Mouse (Mus musculus) gastrocnemius, adult 8-10 months (tissue): ENCODE data around the gene Bub3. TPM values are rescaled to one million over a fixed set of nuclear protein-coding genes. Genes with fewer than 3 reads are reported as not detected.

Source experiments
- DNase-seq, 2 experiments: peaks; one replicate each; pipeline ENCODE4 v3.0.0; 2022; ENCODE audit warnings: low spot score in 2 of 2
- total RNA-seq, 4 experiments: library from RNA; stranded (reverse); gene quantifications; 2 replicates each; pipeline ENCODE4 v1.2.4; 2022

Gene Bub3
- total RNA-seq, result 10 to 100 TPM; 30.5 to 36.3 (median 32.4) TPM

DNA sequence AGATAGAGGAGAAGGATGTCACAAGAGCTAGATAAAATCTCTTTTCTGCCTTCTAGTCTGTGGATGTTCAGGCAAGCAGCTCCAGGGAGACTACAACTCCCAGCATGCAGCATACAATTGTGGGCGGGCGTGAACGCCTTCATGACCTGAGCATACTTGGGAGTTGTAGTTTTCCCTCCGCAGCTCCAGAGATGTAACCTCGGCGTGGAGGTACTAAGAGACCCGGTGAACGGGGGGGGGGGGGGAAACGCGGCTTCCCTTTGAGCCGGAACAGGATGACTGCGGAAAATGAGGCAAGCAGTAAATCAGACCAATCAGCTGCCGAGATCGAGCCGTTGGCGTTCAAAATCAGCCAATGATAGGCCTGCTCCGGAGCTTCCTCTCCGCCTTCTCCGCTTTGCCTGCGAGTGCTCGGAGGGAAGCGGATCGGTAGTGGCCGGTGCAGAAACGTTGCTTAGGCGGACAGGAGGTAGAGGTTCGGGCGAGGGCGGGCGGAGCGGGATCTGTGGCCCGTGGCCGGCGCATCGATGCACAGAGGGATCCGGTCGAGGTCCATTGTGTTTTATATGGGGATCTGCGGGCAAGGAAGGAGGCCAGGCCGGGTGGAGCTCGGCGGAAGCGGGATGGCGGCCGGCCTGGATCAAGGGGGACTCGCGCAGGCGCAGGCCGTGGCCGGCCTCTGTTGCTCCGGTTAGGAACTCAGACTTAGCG, at the start of gene Bub3:
Gene Bub3, plus strand, starts transcription at position 237 of the 711 bp plus-strand sequence.
- DNase-seq, result peak; percentile 78 to 89

DNA sequence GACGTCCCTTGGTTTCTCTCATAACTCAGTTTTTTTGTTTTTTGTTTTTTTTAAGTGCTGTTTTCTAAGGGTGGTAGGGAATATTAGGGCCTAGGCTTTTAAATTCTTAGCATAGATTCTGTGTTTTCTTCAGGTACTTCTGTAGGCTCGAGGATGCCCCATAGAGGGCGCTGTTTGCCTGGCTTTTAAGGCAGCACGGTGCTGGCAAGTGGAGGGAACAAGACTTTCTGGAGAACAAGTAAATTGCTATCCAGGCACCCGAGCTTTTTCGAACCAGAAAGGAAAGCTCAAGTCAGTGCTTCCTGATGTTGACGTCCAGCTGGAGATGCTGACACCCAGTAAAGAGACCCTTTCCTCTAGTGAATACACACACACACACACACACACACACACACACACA, 20.0 kb upstream of the Bub3 start:
- DNase-seq, result peak; percentile 73 to 77

DNA sequence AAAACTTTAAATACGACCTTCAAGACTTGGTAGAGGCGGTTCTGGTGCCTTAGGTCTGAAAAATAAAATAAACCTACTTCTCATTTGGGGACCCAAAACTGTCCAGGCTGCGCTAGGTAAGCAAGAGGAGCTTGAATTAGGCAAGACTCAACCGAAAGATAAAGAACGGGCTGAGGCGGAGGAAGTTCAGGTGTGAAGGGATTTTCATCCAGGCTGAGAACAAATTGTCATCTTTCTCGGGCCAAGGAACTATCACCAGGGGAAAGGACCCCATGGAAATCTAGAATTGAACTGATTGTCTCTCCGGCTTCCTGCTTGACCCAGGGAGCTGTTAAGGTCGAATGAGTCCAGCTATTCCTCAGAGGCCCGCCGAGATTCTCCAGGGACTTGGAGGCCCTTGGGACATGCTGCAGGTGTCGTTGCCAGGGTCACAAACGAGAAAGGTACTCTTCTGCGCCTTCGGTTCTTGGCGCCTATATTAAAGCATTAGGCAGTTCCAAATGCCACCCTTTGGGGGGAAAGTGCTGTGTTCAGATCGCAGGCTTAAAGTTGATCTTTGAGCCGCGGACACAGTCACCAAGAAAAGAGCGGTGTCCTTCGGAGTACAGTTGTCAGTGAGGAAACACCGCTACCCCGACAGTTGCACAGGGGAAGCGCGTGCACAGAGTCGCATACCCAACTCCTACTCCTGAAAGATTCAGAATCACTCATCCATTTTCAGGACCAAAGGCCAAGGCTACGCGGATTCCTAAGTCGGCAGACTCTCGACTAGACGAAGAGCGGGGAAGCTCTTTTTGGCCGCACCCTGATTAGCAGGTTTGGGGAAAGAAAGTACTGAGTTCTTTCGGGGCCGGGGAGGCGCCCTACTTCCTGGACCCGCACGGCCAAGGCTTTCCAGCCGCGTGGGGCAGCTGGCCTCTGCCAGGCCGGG, 18.6 kb upstream of the Bub3 start:
- no peak for DNase-seq

DNA sequence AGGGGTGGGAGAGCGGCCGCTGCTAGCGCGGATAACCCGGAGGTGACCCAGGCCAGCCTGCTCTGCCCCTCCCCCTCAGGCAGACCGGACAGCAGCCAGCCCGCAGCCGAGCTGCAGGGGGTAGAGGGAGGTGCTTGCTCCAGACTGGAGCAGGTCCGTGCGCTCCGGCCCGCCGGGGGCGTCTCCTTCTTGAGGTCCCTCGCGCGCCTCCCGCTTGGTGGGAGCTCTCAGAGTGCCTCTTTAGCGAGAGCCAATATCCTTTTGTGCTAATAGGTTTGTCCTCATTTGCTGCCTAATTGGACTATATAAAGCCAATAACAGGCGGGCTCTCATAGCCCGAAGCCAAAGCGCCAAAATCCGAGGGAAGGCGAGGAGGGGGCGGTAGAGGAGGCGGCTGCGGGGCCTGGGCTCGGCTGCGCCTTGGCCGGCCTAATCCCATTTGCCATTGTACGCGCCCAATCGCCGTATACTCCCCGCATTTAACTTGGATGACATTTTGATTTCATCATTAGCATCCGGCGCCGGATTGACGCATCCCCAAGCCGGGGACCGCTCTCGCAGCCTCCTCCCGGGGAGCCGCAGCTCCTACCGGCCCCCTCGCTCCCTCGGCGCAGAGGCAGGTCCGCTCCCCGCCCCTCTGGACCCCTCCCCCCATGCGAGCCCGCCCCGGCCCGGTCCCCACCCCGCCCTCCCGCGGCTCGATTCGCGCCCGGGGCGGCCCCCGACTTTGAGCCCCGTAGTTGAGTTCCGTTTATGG, 17.7 kb upstream of the Bub3 start, which contains the start of gene Hmx3:
Gene Hmx3, plus strand, starts transcription at position 753 of the 757 bp plus-strand sequence.
- no peak for DNase-seq

DNA sequence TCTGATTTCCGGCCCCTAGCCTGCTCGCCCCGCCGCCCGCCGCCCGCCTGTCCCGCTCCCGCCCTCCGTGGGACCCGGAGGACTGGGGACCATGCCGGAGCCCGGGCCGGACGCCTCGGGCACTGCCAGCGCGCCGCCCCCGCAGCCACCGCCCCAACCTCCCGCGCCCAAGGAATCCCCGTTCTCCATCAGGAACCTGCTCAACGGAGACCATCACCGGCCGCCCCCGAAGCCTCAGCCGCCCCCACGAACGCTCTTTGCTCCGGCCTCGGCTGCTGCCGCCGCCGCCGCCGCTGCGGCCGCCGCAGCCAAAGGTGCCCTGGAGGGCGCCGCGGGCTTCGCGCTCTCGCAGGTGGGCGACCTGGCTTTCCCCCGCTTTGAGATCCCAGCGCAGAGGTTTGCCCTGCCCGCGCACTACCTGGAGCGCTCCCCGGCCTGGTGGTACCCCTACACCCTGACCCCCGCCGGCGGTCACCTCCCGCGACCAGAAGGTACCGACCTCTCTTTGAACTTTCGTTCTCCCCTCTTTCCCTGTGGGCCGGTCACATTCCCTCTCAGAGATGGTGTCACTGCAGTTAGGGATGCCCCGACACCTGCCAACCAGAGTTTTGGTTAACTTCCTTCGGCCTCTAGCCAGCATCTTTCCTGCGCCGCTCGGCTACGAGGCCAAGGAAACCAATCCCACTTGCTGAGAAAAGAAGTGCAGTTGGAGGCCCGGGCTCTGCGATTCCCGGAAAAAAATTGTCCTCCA, 17.0 kb upstream of the Bub3 start:
- DNase-seq, result no peak

DNA sequence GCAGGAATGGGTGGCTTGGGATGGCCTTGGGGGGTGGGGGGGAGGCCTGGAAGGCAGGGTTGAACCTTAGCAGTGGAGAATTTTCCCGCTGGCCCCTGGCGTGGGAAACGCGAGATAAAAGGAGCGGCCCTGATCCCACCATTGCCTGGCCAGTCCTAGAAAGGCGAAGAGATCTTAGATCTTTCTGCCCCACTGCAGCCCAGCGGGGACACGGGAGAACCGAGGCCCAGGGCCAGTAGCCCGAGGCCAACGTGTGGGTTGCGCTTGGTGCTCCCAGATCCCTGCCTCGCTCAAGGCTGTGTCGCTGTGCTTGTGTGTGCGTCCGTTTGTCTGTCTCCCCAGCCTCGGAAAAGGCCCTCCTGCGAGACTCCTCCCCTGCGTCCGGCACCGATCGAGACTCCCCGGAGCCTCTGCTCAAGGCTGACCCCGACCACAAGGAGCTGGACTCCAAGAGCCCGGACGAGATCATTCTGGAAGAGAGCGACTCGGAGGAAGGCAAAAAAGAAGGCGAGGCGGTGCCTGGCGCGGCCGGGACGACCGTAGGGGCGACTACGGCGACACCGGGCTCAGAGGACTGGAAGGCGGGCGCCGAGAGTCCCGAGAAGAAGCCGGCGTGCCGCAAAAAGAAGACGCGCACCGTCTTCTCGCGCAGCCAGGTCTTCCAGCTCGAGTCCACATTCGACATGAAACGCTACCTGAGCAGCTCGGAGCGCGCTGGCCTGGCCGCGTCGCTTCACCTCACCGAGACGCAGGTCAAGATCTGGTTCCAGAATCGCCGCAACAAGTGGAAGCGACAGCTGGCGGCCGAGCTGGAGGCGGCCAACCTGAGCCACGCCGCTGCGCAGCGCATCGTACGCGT, 16.2 kb upstream of the Bub3 start:
- no peak for DNase-seq

DNA sequence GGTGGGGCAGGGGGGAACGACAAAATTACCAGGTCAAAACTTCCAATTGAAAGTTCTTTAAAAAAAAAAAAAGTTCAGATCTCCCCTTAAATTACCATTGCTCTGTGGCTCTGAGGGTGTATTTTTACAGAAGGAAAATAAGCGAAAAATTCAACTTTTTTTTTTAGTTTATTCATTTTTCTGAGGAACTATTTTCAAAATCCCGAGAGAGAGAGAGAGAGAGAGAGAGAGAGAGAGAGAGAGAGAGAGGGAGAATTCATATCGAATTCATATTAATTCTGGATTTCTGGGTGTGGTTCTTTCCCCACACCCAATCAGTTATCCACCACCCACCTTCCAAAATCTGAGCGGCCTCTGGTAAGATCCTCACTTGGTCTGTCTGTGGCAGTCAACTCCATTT, 15.2 kb upstream of the Bub3 start:
- no peak for DNase-seq

DNA sequence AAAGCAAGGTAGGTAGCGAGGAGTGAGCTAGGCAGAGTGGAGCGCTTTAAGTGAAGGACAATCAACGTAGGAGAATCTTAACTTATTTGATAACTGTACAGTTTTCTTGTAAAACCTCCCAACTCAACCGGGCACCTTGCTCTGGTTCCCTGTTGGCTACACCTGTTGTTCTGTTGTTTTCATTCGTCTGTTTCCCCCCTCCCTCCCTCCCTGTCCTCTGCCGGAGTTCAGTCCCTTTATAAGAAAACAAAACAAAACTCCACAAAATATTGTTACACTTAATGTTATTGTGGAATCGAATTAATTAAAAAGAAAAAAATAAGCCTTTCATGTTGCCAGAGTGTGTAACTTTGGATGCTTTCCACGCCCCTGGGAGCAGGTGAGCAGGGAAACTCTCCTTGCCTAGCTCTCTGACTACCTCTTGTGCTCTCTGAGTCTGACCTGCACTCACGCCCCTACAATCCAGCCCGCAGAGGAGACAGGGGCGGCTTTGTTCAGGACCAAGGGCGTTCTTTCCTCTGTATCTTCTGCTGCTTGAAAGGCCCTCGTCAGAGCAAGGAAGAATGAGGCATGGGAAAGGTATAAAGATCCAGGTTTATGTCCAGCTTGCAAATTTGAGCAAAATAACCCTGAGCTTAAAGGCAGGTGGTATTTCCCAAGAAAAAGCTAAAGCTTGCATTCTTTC, 14.2 kb upstream of the Bub3 start:
- DNase-seq, result no peak

DNA sequence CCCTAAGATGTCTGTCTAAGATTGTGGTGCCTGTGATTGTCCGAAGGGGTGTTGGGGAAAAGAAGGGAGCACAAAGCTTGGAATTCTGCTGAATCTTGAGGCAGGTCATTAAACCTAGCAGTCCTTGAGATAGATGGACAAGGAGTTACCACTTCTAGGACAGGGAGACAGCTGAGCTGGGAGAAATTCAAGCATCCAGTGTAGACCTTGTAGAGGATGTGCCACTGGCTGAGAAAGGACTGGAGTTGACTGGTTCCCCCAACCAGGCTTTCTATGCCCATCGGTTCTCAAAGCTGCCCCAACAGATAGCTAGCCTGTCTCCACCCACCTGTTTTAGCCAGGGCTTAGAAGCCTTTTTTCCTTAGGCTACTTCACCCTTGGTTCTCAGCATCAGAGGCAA, 13.6 kb upstream of the Bub3 start:
- DNase-seq, result no peak

DNA sequence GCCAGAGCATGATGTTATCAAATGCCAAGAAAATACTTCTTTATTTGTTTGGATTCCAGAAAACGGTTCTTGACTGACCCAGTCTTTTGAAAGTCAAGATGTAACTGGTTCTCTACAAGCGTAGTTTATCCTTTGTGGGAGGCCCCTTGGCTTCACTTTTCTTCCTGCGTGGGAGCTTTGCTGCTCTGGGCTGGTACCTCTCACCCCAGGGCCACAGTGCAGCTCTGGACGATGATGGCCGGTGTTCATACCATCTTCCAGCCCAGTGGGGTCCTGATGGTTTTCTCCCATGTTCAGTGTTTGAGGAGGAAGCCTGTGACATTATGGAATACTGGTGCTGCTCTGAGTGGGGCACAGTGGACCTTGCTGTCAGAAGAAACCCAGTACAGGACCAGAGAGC, 12.5 kb upstream of the Bub3 start:
- DNase-seq, result no peak

DNA sequence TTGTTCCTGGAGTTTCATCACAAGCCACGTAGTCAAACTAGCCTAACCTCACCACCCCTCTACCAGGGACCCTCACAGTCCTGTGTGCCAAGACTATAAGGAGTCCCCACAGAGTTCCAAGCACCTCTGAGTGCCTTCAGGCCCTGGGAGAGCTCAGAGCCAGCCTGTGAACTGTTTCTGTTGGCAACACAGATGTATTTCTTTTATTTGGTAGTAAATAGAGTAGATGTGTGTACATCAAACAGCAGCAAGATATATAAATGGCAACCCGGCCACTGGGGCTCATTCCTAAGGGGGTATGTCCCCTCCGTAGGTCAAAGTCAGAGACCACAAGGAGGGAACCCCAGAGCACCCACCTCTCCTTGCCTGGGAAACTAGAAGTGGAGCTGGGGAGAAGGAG, 11.5 kb upstream of the Bub3 start, which contains the start of gene Hmx2:
Gene Hmx2, plus strand, starts transcription at position 301 of the 400 bp plus-strand sequence.
- DNase-seq, result no peak

DNA sequence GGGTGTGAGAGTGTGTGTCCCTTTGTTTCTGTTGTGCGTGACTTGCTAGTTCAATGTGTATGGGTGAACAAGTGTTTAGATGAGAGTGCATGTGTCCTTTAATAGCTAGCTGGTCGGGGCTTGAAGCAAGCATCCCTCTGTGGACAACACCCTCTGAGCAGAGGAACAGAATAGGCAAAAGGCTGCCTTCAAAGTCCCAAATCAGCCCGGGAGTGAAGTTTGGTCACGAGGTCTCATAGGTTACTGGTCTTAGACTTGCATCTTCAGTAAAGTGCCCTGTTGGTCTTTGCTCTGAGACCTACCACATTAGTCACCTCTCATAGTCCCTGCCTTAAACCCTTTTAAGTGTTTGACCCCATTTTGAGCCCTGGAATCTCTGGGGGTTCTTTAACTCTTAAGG, 8.6 kb upstream of the Bub3 start:
- no peak for DNase-seq

DNA sequence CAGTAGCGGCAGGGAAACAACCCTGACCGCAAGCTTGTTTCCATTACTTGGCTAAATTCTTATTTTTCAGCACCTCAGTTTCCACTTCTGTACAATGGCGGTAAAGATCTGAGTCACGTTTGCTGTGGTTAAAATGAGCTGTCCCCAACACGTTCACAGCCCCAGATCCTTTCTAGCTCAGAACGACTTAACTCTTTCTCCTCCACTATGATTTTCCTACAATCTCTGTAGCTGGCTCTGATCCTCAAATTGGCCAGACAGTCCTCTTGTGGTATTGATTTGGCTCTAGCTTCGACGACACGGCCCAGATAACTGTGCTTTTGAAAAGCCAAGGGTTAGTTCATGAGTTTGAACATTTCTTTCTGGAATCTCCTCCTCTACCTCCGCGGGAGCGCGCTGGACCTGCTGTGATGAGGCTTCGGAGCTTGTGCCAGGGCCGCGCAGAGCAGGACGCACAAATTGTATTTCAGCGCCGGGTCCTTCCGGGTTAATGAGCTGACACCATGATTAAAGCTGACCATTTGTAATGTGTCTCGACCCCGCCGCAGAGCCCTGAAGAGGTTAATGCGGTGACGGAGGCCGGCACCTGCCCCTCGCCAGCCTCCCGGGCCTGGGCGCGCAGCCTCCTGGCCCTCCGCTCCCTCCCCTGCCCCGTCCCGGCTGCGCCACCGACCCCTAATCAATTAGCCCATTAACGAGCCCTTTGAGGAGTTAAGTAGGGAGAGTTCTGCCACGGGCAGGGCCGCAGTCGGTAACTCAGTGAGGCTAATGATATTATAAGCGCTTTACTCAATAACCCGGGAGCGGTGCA, 7.9 kb upstream of the Bub3 start:
- DNase-seq, result no peak

DNA sequence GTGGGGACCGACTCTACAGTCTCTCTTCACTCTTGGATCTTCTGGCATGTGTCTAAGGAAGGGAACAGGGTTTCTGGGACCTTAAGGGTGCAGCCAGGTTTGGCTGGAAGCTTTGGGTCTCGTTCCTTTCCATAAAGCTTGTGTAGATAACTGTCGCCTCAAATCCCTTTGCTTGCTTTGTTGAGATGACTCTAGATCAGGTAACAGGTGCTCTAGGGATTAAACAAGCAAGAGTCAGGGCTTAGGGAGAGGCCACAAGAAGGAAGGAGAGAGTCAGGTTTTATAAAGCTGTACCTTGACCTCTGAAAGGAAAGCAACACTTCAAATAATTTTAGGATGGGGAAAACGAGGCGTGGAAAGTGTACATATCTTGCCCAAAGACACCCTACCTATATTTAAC, 7.2 kb upstream of the Bub3 start:
- no peak for DNase-seq

DNA sequence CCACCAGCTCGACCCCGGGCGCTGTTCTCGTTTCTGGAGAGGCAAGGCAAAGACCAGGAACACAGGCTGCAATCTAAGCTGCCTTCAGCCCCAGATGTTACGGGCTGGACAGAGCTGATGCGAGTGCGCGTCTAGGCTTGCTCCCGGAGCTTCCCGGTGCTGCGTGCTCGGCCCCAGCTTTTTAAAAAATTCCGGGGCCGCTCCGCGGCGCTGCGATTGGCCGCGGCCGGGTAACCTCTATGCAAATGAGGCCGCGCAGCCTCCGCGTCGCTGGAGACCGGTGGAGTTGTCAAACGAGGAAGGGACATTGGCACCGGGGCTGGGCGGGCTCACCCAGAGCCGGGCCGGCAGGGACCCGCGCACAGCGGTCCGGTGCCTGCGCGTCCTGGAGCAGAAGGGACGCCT, 6.2 kb upstream of the Bub3 start:
- no peak for DNase-seq

DNA sequence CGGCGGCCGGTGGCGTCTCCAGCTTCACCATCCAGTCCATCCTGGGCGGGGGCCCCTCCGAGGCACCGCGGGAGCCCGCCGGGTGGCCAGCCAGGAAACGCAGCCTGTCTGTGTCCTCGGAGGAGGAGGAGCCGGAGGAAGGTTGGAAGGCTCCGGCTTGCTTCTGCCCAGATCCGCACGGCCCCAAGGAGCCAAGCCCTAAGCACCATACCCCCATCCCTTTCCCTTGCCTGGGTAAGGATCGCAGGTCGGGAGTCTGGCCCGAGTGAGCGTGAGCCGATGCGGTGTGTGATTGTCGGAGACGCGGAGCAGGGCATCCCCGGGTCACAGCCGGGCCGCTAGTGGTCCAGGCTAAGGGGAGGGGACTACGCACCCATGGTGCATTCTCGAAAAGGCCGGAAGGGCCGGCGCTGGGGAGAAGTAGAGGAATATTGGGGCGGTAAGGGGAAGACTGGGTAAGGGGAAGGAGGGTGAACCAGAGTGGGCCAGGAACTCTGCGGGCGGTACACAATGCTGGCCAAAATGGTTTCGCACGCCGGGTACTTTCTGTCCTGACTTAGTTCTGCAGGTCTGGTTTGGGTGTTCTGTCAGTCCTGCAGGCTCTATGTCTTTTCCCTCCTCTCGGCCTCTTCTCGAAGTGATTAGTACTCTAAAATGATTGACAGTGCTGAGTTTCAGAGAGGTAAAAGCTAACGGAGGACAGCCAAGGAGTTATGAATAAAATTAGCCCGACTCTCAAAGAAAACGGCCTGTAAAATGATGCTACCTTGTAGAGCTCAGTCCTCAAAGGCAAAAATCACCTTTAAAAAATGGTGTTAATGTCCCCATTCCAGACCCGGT, 5.5 kb upstream of the Bub3 start:
- DNase-seq, result no peak

DNA sequence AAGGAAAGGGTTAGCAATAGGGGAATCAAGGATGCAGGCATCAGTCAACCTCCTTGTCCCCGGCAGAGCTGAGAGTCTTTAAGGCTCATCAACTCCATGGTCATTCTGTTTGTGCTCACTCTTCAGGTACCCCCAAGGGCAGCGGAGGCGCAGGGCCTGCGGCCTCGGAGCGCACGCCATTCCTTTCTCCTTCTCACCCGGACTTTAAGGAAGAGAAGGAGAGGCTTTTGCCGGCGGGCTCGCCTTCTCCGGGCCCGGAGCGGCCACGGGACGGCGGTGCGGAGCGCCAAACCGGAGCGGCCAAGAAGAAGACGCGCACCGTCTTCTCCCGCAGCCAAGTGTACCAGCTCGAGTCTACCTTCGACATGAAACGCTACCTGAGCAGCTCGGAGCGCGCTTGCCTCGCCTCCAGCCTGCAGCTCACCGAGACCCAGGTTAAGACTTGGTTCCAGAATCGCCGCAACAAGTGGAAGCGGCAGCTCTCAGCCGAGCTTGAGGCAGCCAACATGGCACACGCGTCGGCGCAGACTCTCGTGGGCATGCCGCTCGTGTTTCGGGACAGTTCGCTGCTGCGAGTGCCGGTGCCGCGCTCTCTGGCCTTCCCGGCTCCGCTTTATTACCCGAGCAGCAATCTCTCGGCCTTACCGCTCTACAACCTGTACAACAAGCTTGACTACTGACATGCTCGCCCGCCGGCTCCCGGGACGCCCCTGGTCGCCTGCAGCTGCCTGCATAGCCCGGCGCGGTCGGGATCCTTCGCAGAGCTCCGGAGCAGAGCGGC, 4.5 kb upstream of the Bub3 start:
- no peak for DNase-seq
